Mouse (Mus musculus): Measurements from ENCODE around the gene Olfr48. TPM values are rescaled to one million over a fixed set of nuclear protein-coding genes. Genes with fewer than 3 reads are reported as not detected.

The Olfr48 gene
- total RNA-seq (2023) = not detected

GRCm38 (mm10) chr2:89848105-89848504 is at the start of gene Olfr48:
Gene Olfr48 (minus strand): TSS chr2:89848205.

GRCm38 (mm10) chr2:89878137-89878536 is 30.1 kb upstream of the Olfr48 start, which contains the start of gene Olfr1257:
Gene Olfr1257 (plus strand): TSS chr2:89878437.

GRCm38 (mm10) chr2:89841455-89841854 is 6.5 kb downstream of the Olfr48 start, which contains the start of gene Olfr1256:
Gene Olfr1256 (minus strand): TSS chr2:89841555.

DNA sequence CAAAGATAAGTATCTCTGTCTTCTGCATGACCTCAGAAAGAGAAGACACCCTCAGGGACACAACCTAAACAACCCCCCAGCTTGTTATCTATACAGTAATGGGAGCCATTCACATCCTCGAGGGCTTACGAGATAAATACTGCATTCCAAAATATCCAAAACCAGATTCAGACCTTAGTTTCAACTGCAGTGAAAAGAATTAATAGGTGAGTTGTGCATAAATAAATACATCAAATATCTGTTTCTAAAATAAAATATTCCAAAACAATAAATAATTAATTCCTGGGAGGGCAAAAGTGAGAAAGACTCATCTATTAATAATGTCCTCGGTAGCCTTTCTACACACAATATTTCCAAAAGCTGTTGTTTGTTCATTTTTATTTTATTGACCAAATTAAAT is 36.3 kb downstream of the Olfr48 start, which contains the start of gene Olfr1255:
TSS of gene Olfr1255 (plus strand) at position 301 of the 400 bp plus-strand sequence.

GRCm38 (mm10) chr2:89793519-89793918 is 54.5 kb downstream of the Olfr48 start, which contains the start of gene Olfr1254:
Gene Olfr1254 (minus strand): TSS chr2:89793619.

Other genes with a start within 250 kb of the Olfr48 start
- under 1 TPM in 1 of 2 experiments, not detected in 1; 0.09 TPM for gene Olfr1247, start 234.1 kb downstream of the Olfr48 start, total RNA-seq (2023)
- not detected for gene Olfr1248, start 230.0 kb downstream of the Olfr48 start, total RNA-seq (2023)
- not detected for gene Olfr1249, start 213.2 kb downstream of the Olfr48 start, total RNA-seq (2023)
- gene Olfr1250, start 186.7 kb downstream of the Olfr48 start, total RNA-seq (2023) = not detected
- gene Olfr1251, start 176.3 kb downstream of the Olfr48 start, total RNA-seq (2023) = not detected
- gene Olfr1252, start 123.2 kb downstream of the Olfr48 start, total RNA-seq (2023) = not detected
- not detected for gene Olfr1253, start 91.1 kb downstream of the Olfr48 start, total RNA-seq (2023)
- not detected for gene Olfr1254, start 54.6 kb downstream of the Olfr48 start, total RNA-seq (2023)
- gene Olfr1255, start 36.2 kb downstream of the Olfr48 start, total RNA-seq (2023) = not detected
- gene Olfr1256, start 6.7 kb downstream of the Olfr48 start, total RNA-seq (2023) = not detected
- gene Olfr1257, start 30.2 kb upstream of the Olfr48 start, total RNA-seq (2023) = not detected
- gene Olfr1258, start 79.1 kb upstream of the Olfr48 start, total RNA-seq (2023) = not detected
- gene Olfr1259, start 100.5 kb upstream of the Olfr48 start, total RNA-seq (2023) = not detected
- not detected for gene Olfr1260, start 126.1 kb upstream of the Olfr48 start, total RNA-seq (2023)
- gene Olfr1261, start 143.0 kb upstream of the Olfr48 start, total RNA-seq (2023) = not detected
- gene Olfr1262, start 151.9 kb upstream of the Olfr48 start, total RNA-seq (2023) = not detected
- gene Olfr1263, start 163.9 kb upstream of the Olfr48 start, total RNA-seq (2023) = not detected
- not detected for gene Olfr1264, start 177.4 kb upstream of the Olfr48 start, total RNA-seq (2023)
- gene Olfr1265, start 187.1 kb upstream of the Olfr48 start, total RNA-seq (2023) = not detected
- not detected for gene Olfr140, start 215.4 kb upstream of the Olfr48 start, total RNA-seq (2023)